Mouse (Mus musculus): ENCODE measurements around the gene 2610021A01Rik. TPM values are rescaled to one million over a fixed set of nuclear protein-coding genes. Genes with fewer than 3 reads are reported as not detected.
"Not testable (repeated sequence)": the region's sequence is repeated elsewhere in the genome, so short reads cannot be mapped to it uniquely, and the experiment has no call there.

Gene 2610021A01Rik
- polyA plus RNA-seq, 1 experiment from 2014 or later: 3.2 TPM

DNA sequence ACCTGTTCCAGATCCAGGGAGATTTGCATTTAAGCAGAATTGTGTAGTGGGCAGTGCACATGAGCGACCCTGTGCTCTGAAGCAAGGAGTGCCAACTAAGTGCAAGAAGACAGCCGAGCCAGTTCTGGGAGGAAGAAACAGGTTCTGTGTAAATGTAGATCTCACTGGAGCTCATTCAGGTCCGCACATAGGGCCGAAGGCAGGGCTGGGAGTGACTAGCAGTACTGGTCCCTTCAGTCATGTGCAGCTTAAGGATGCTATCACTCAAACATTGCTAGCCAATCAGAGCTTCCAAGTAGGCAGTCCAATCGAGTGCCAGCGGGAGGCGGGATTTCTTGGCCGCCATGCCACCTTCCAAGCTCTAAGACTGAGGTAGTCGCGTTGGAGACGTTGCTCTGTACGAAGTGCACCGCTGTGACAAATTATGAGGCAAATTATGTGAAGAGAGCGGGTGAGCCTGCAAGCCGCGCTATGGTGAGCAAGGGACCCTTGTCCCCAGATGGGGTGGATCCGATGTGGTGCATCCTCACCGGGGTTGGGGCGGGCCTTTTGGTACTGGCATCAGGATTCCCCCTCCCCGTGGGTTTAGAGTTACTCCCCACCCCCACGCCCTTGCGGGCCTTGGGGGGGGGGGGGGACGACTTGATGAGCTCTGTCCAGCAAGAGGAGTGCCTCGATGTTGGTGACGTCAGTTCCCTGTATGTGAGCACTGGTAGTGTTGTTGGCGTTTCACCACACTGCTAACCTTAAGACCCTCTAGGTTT is 34.4 kb downstream of the 2610021A01Rik start:
- no peaks in the 10 kb centered on the region for H3K9me3 ChIP-seq (replicated peaks)
- H3K4me1 ChIP-seq (replicated peaks): peaks cover 14% of the 10 kb centered on the region
- peak overlapping the region; percentile 47 for H3K9ac ChIP-seq
- peak; percentile 97 for ATAC-seq (ENCODE audit: insufficient read depth)
- under 1% methylated on average over 26 of the region's 26 CpGs for WGBS (ENCODE audit: insufficient replicate concordance)
- H3K36me3 ChIP-seq (replicated peaks): peaks cover 9% of the 10 kb centered on the region; the same call in 1 of the 2 replicates
- H3K27ac ChIP-seq (replicated peaks): peak overlapping the region; percentile 86
- peak overlapping the region; percentile 72 for H3K4me3 ChIP-seq (replicated peaks)
- H3K27me3 ChIP-seq: no peaks in the 10 kb centered on the region
- H3K4me2 ChIP-seq: peak overlapping the region; percentile 90

GRCm38 (mm10) chr7:41674326-41674725 is 75.3 kb downstream of the 2610021A01Rik start:
- H3K27me3 ChIP-seq; ATAC-seq (ENCODE audit: insufficient read depth); H3K4me1 ChIP-seq (replicated peaks); H3K4me3 ChIP-seq (replicated peaks); H3K27ac ChIP-seq (replicated peaks); H3K9me3 ChIP-seq (replicated peaks); H3K9ac ChIP-seq; H3K36me3 ChIP-seq (replicated peaks); H3K4me2 ChIP-seq: not testable (repeated sequence)
- 33% methylated on average over 1 of the region's 1 CpGs for WGBS (ENCODE audit: insufficient replicate concordance)

Other genes with a start within 250 kb of the 2610021A01Rik start
- 5.1 and 5.5 TPM in 2 replicates for gene AI987944, start 205.9 kb upstream of the 2610021A01Rik start, polyA plus RNA-seq (2015; fragmentation: Nextera tagmentation; extraction: Ambion mirVana)
- gene Vmn2r57, start 150.5 kb upstream of the 2610021A01Rik start, polyA plus RNA-seq (2015; fragmentation: Nextera tagmentation; extraction: Ambion mirVana): 0.02 TPM in 1 of 2 replicates, not detected in the other
- not detected in 2 replicates for gene Gm20449, start 99.8 kb upstream of the 2610021A01Rik start, polyA plus RNA-seq (2015; fragmentation: Nextera tagmentation; extraction: Ambion mirVana)
- 2.3 and 2.9 TPM in 2 replicates for gene AW146154, start 99.3 kb upstream of the 2610021A01Rik start, polyA plus RNA-seq (2015; fragmentation: Nextera tagmentation; extraction: Ambion mirVana)
- gene Gm6871, start 25.6 kb upstream of the 2610021A01Rik start, polyA plus RNA-seq (2015; fragmentation: Nextera tagmentation; extraction: Ambion mirVana): not detected in 2 replicates
- 1.6 and 2.0 TPM in 2 replicates for gene Zfp788, start 34.0 kb downstream of the 2610021A01Rik start, polyA plus RNA-seq (2015; fragmentation: Nextera tagmentation; extraction: Ambion mirVana)

Data from liver, embryonic 15.5 days (tissue).